Mouse (Mus musculus) cerebellum, adult 11 months (tissue): ENCODE results near the gene Dock4.

Source experiments
- DNase-seq: peaks from one replicate; pipeline ENCODE4 v3.0.0; 2022

Gene Dock4

GRCm38 (mm10) chr12:40568971-40569968 lies 123.5 kb downstream of the Dock4 start:
- DNase-seq = no peak

- DNase-seq = no peak
These were observed 124.5 kb downstream of the Dock4 start for GRCm38 (mm10) chr12:40570250-40570649.

- no peak for DNase-seq
These were observed 128.3 kb downstream of the Dock4 start for GRCm38 (mm10) chr12:40574051-40574450.

- DNase-seq = no peak
These were observed 131.0 kb downstream of the Dock4 start for GRCm38 (mm10) chr12:40576749-40577148.

- no peak for DNase-seq
These were observed 134.6 kb downstream of the Dock4 start for GRCm38 (mm10) chr12:40580351-40580750.

GRCm38 (mm10) chr12:40581037-40581436 lies 135.3 kb downstream of the Dock4 start:
- no peak for DNase-seq

- no peak for DNase-seq
These were observed 136.3 kb downstream of the Dock4 start for GRCm38 (mm10) chr12:40582059-40582458.

- no peak for DNase-seq
These were observed 139.0 kb downstream of the Dock4 start for GRCm38 (mm10) chr12:40584526-40585289.

GRCm38 (mm10) chr12:40585456-40586141 lies 139.8 kb downstream of the Dock4 start:
- DNase-seq = no peak

GRCm38 (mm10) chr12:40594161-40594560 lies 148.4 kb downstream of the Dock4 start:
- no peak for DNase-seq

- DNase-seq = no peak
These were observed 149.7 kb downstream of the Dock4 start for GRCm38 (mm10) chr12:40595440-40595839.

- no peak for DNase-seq
These were observed 150.3 kb downstream of the Dock4 start for GRCm38 (mm10) chr12:40596020-40596419.

GRCm38 (mm10) chr12:40596441-40596840 lies 150.7 kb downstream of the Dock4 start:
- no peak for DNase-seq

GRCm38 (mm10) chr12:40599952-40600351 lies 154.2 kb downstream of the Dock4 start:
- DNase-seq = no peak

- no peak for DNase-seq
These were observed 159.8 kb downstream of the Dock4 start for GRCm38 (mm10) chr12:40605565-40605964.

GRCm38 (mm10) chr12:40622926-40623325 lies 177.2 kb downstream of the Dock4 start:
- no peak for DNase-seq

GRCm38 (mm10) chr12:40626521-40626920 lies 180.8 kb downstream of the Dock4 start:
- DNase-seq = no peak

- no peak for DNase-seq
These were observed 187.5 kb downstream of the Dock4 start for GRCm38 (mm10) chr12:40633242-40633641.

- DNase-seq = no peak
These were observed 188.4 kb downstream of the Dock4 start for GRCm38 (mm10) chr12:40634169-40634568.

GRCm38 (mm10) chr12:40635991-40636390 lies 190.2 kb downstream of the Dock4 start:
- no peak for DNase-seq

GRCm38 (mm10) chr12:40637427-40637826 lies 191.7 kb downstream of the Dock4 start:
- no peak for DNase-seq

GRCm38 (mm10) chr12:40645869-40646268 lies 200.1 kb downstream of the Dock4 start:
- no peak for DNase-seq

- no peak for DNase-seq
These were observed 208.6 kb downstream of the Dock4 start for GRCm38 (mm10) chr12:40654312-40654711.
